Mouse (Mus musculus): ENCODE data around the gene Gm6525. TPM values are rescaled to one million over a fixed set of nuclear protein-coding genes. Genes with fewer than 3 reads are reported as not detected.

The Gm6525 gene
- polyA plus RNA-seq, 1 experiment from 2014 or later, result not detected

GRCm38 (mm10) chr3:84211340-84211875 is 37.5 kb downstream of the Gm6525 start:
- no peak for ATAC-seq (replicated peaks; ENCODE audit: insufficient number of reproducible peaks, low FRiP score, low TSS enrichment)
- Histone ChIP-seq H3K4me1 (ENCODE audit: control insufficient read depth, insufficient read depth, low read length) (no peaks in the 10 kb centered on the region), H3K36me3 (ENCODE audit: control insufficient read depth, insufficient read depth, low read length) (no peaks in the 10 kb centered on the region), H3K4me2 (no peak overlapping the region), H3K4me3 (ENCODE audit: low read depth, low read length) (no peak overlapping the region), H3K27ac (ENCODE audit: low read depth, low read length) (no peak overlapping the region), H3K9me3 (replicated peaks; ENCODE audit: control insufficient read depth, low read length) (no peaks in the 10 kb centered on the region), H3K27me3 (ENCODE audit: control insufficient read depth, insufficient read depth, low read length) (no peaks in the 10 kb centered on the region), H3K9ac (ENCODE audit: low read depth, low read length) (no peak overlapping the region)
- WGBS (ENCODE audit: insufficient replicate concordance), result 84% methylated on average over 7 of the region's 7 CpGs

GRCm38 (mm10) chr3:84214501-84214900 is 40.6 kb downstream of the Gm6525 start:
- Histone ChIP-seq H3K27ac (ENCODE audit: low read depth, low read length) (no peak overlapping the region), H3K27me3 (ENCODE audit: control insufficient read depth, insufficient read depth, low read length) (0 out of 2 replicates have a peak, but pooled peaks cover 3% of the 10 kb centered on the region), H3K9ac (ENCODE audit: low read depth, low read length) (no peak overlapping the region), H3K4me2 (no peak overlapping the region), H3K4me3 (ENCODE audit: low read depth, low read length) (no peak overlapping the region), H3K36me3 (ENCODE audit: control insufficient read depth, insufficient read depth, low read length) (no peaks in the 10 kb centered on the region), H3K9me3 (replicated peaks; ENCODE audit: control insufficient read depth, low read length) (no peaks in the 10 kb centered on the region), H3K4me1 (ENCODE audit: control insufficient read depth, insufficient read depth, low read length) (no peaks in the 10 kb centered on the region)
- whole genome bisulfite sequencing (ENCODE audit: insufficient replicate concordance), result 78% methylated on average over 6 of the region's 6 CpGs
- no peak for ATAC-seq (replicated peaks; ENCODE audit: insufficient number of reproducible peaks, low FRiP score, low TSS enrichment)

- no peaks in the 10 kb centered on the region for H3K4me1 ChIP-seq (ENCODE audit: control insufficient read depth, insufficient read depth, low read length)
- 67% methylated on average over 9 of the region's 9 CpGs for WGBS (ENCODE audit: insufficient replicate concordance)
- H3K27ac ChIP-seq (ENCODE audit: low read depth, low read length), result no peak overlapping the region
- no peak overlapping the region for H3K9ac ChIP-seq (ENCODE audit: low read depth, low read length)
- 0 out of 2 replicates have a peak, but pooled peaks cover 3% of the 10 kb centered on the region for H3K27me3 ChIP-seq (ENCODE audit: control insufficient read depth, insufficient read depth, low read length)
- no peak overlapping the region for H3K4me2 ChIP-seq
- H3K36me3 ChIP-seq (ENCODE audit: control insufficient read depth, insufficient read depth, low read length), result no peaks in the 10 kb centered on the region
- no peak for ATAC-seq (replicated peaks; ENCODE audit: insufficient number of reproducible peaks, low FRiP score, low TSS enrichment)
- H3K9me3 ChIP-seq (replicated peaks; ENCODE audit: control insufficient read depth, low read length), result no peaks in the 10 kb centered on the region
- no peak overlapping the region for H3K4me3 ChIP-seq (ENCODE audit: low read depth, low read length)
Observed at GRCm38 (mm10) chr3:84215253-84215652, 41.3 kb downstream of the Gm6525 start.

GRCm38 (mm10) chr3:84215743-84216360 is 41.9 kb downstream of the Gm6525 start:
- no peak for ATAC-seq (replicated peaks; ENCODE audit: insufficient number of reproducible peaks, low FRiP score, low TSS enrichment)
- no peaks in the 10 kb centered on the region for H3K4me1 ChIP-seq (ENCODE audit: control insufficient read depth, insufficient read depth, low read length)
- H3K36me3 ChIP-seq (ENCODE audit: control insufficient read depth, insufficient read depth, low read length), result no peaks in the 10 kb centered on the region
- H3K9ac ChIP-seq (ENCODE audit: low read depth, low read length), result no peak overlapping the region
- H3K27me3 ChIP-seq (ENCODE audit: control insufficient read depth, insufficient read depth, low read length), result 0 out of 2 replicates have a peak, but pooled peaks cover 3% of the 10 kb centered on the region
- no peak overlapping the region for H3K4me3 ChIP-seq (ENCODE audit: low read depth, low read length)
- WGBS (ENCODE audit: insufficient replicate concordance), result 82% methylated on average over 15 of the region's 15 CpGs
- no peak overlapping the region for H3K27ac ChIP-seq (ENCODE audit: low read depth, low read length)
- no peak overlapping the region for H3K4me2 ChIP-seq
- no peaks in the 10 kb centered on the region for H3K9me3 ChIP-seq (replicated peaks; ENCODE audit: control insufficient read depth, low read length)

GRCm38 (mm10) chr3:84217118-84217960 is 43.4 kb downstream of the Gm6525 start:
- H3K36me3 ChIP-seq (ENCODE audit: control insufficient read depth, insufficient read depth, low read length), result no peaks in the 10 kb centered on the region
- no peak overlapping the region for H3K4me3 ChIP-seq (ENCODE audit: low read depth, low read length)
- no peaks in the 10 kb centered on the region for H3K9me3 ChIP-seq (replicated peaks; ENCODE audit: control insufficient read depth, low read length)
- H3K9ac ChIP-seq (ENCODE audit: low read depth, low read length), result no peak overlapping the region
- no peak overlapping the region for H3K4me2 ChIP-seq
- H3K27me3 ChIP-seq (ENCODE audit: control insufficient read depth, insufficient read depth, low read length), result 0 out of 2 replicates have a peak, but pooled peaks cover 3% of the 10 kb centered on the region
- no peaks in the 10 kb centered on the region for H3K4me1 ChIP-seq (ENCODE audit: control insufficient read depth, insufficient read depth, low read length)
- no peak for ATAC-seq (replicated peaks; ENCODE audit: insufficient number of reproducible peaks, low FRiP score, low TSS enrichment)
- no peak overlapping the region for H3K27ac ChIP-seq (ENCODE audit: low read depth, low read length)
- 59% methylated on average over 12 of the region's 12 CpGs for WGBS (ENCODE audit: insufficient replicate concordance)

- Histone ChIP-seq H3K9me3 (replicated peaks; ENCODE audit: control insufficient read depth, low read length) (no peaks in the 10 kb centered on the region), H3K4me2 (no peak overlapping the region), H3K4me3 (ENCODE audit: low read depth, low read length) (no peak overlapping the region), H3K27ac (ENCODE audit: low read depth, low read length) (no peak overlapping the region), H3K4me1 (ENCODE audit: control insufficient read depth, insufficient read depth, low read length) (no peaks in the 10 kb centered on the region), H3K27me3 (ENCODE audit: control insufficient read depth, insufficient read depth, low read length) (0 out of 2 replicates have a peak, but pooled peaks cover 3% of the 10 kb centered on the region), H3K9ac (ENCODE audit: low read depth, low read length) (no peak overlapping the region), H3K36me3 (ENCODE audit: control insufficient read depth, insufficient read depth, low read length) (no peaks in the 10 kb centered on the region)
- ATAC-seq (replicated peaks; ENCODE audit: insufficient number of reproducible peaks, low FRiP score, low TSS enrichment), result no peak
- WGBS (ENCODE audit: insufficient replicate concordance), result 49% methylated on average over 4 of the region's 4 CpGs
Observed at GRCm38 (mm10) chr3:84217961-84218351, 44.1 kb downstream of the Gm6525 start.

- H3K9me3 ChIP-seq (replicated peaks; ENCODE audit: control insufficient read depth, low read length), result no peaks in the 10 kb centered on the region
- no peak overlapping the region for H3K4me3 ChIP-seq (ENCODE audit: low read depth, low read length)
- no peak overlapping the region for H3K4me2 ChIP-seq
- WGBS (ENCODE audit: insufficient replicate concordance), result 66% methylated on average over 2 of the region's 2 CpGs
- no peak overlapping the region for H3K9ac ChIP-seq (ENCODE audit: low read depth, low read length)
- 0 out of 2 replicates have a peak, but pooled peaks cover 3% of the 10 kb centered on the region for H3K27me3 ChIP-seq (ENCODE audit: control insufficient read depth, insufficient read depth, low read length)
- H3K27ac ChIP-seq (ENCODE audit: low read depth, low read length), result no peak overlapping the region
- no peaks in the 10 kb centered on the region for H3K36me3 ChIP-seq (ENCODE audit: control insufficient read depth, insufficient read depth, low read length)
- ATAC-seq (replicated peaks; ENCODE audit: insufficient number of reproducible peaks, low FRiP score, low TSS enrichment), result no peak
- no peaks in the 10 kb centered on the region for H3K4me1 ChIP-seq (ENCODE audit: control insufficient read depth, insufficient read depth, low read length)
Observed at GRCm38 (mm10) chr3:84218498-84218897, 44.6 kb downstream of the Gm6525 start.

- Histone ChIP-seq H3K27ac (ENCODE audit: low read depth, low read length) (no peak overlapping the region), H3K4me3 (ENCODE audit: low read depth, low read length) (no peak overlapping the region), H3K4me1 (ENCODE audit: control insufficient read depth, insufficient read depth, low read length) (no peaks in the 10 kb centered on the region), H3K27me3 (ENCODE audit: control insufficient read depth, insufficient read depth, low read length) (0 out of 2 replicates have a peak, but pooled peaks cover 3% of the 10 kb centered on the region), H3K4me2 (no peak overlapping the region), H3K9ac (ENCODE audit: low read depth, low read length) (no peak overlapping the region), H3K9me3 (replicated peaks; ENCODE audit: control insufficient read depth, low read length) (no peaks in the 10 kb centered on the region), H3K36me3 (ENCODE audit: control insufficient read depth, insufficient read depth, low read length) (no peaks in the 10 kb centered on the region)
- WGBS (ENCODE audit: insufficient replicate concordance), result 37% methylated on average over 2 of the region's 2 CpGs
- ATAC-seq (replicated peaks; ENCODE audit: insufficient number of reproducible peaks, low FRiP score, low TSS enrichment), result no peak
Observed at GRCm38 (mm10) chr3:84219166-84219710, 45.3 kb downstream of the Gm6525 start.
